Mouse (Mus musculus): ENCODE results near the gene Pbxip1. TPM values are rescaled to one million over a fixed set of nuclear protein-coding genes. Genes with fewer than 3 reads are reported as not detected.
"Not testable (repeated sequence)": the region's sequence is repeated elsewhere in the genome, so short reads cannot be mapped to it uniquely, and the experiment has no call there.

Gene Pbxip1
- polyA plus RNA-seq, 1 experiment from 2014 or later, result 27.3 TPM

DNA sequence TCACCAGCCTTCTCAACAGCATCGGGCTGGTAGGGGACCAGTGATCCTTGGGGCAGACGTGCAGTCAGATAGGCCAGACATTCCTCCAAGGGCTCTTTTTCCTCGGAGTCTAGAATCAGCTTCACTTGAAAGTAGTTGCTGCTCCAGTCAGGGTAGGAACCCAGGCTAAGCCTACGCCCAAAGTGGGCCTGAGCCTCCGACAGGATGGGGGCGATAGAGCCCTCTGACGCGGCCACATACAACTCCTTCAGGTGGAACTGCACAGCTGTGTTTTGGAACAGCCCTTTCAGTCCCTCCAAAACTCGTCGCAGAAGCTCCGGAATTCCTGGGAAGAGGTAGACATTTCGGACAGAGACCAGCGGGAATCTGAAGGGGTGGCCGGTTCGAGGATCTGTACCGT, 28.1 kb upstream of the Pbxip1 start:
- DNase-seq (ENCODE audit: low spot score), result no peak

DNA sequence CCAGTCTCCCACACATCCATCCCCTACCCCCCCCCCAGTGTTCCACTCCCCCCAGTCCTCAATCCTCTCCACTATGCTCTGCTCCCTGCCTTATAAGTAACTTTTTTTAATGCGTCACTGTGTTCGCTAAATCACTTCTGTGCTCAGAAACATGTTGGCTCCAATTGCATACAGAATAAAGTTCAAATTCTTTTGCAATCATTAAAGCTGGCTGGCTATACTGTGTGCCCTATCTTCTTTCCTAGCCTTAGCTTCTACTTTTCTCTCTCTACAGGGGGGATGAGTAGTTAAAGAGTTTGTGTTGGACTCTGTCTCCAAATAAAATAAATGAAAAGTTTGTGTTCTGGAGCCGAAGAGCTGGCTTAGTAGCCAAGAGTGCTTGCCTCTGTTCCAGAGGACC, 26.8 kb upstream of the Pbxip1 start:
- DNase-seq (ENCODE audit: low spot score), result no peak

DNA sequence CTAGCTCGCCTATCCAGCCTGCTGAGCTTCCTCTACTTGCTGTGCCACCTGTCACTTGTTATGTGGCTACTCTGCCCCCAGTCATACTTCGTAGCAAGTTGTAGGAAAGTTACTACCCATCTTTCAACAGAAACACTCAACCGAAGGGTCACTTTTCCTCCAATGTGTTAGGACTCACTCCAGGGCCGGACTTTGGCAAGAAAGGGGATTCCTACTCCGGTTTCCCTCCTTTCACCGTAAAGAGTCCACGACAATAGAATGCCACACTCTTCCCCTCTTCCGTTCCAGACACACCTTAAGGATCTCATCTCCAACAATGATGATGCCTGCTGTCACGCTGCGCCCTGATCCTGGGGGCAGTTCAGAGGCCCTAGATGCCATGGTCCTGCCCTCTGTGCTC, 25.6 kb upstream of the Pbxip1 start:
- DNase-seq (ENCODE audit: low spot score), result no peak

DNA sequence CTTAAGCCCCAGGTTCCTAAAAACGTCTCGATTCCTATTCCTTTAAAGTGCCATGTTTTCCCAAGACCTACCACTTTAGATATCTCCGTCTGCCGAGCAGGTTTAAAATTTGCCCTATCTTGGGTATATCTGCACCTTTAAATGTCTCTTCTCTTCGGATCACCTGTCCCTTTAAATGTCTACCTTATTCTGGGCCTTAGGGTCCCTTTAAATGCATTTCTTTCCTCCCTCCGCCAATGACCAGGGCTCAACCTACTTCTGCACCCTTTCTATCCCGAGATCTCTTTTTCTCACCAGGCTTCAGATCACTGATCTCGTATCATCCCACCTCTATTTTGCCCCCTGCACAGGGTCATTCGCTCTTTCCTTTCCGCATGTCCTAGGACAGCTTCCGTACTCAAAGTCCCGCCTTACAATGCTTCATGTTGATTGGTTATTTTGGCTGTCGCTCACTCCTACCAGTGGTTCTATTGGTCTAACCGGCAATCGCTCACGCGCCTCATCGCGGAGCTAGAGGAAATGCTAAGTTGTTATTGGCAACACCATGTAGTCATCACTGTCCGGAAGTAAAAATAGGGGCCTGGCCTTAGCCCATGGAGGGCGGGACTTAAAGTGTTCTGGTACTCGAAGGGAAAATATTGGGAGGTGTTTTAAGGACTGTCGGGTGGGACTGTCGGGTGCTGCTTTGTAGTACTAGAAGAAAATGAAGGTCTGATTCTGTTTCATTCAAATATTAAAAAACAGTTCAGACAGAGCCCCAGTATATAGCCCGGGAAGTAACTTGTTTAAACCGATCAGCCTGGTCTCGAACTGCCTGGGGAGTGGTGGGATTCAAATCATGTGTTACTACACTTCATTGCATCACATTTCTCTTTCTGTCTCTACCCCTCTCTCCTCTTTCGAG, 24.8 kb upstream of the Pbxip1 start, which contains the start of gene Flad1:
TSS of gene Flad1 (minus strand) at position 381 of the 904 bp plus-strand sequence.
- peak; percentile 99 for DNase-seq (ENCODE audit: low spot score)

DNA sequence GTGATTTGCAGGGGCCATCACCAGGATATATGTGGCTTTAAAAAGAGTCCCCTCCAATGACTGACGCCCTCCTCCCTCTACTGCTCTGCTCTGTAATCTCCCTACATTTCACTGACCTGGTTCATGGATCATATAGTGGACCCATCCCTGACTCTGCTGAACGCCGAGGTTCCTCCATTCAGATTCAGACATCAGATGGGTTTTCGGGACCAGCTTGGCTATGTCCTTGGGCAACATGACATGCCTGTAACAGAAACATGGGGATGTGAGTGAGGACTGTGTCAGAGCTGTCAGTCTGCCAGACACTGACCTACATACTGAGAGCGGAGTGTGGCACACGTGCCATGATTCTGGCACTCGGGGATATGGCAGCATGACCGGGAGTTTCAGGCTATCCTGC, 20.3 kb upstream of the Pbxip1 start:
- no peak for DNase-seq (ENCODE audit: low spot score)

DNA sequence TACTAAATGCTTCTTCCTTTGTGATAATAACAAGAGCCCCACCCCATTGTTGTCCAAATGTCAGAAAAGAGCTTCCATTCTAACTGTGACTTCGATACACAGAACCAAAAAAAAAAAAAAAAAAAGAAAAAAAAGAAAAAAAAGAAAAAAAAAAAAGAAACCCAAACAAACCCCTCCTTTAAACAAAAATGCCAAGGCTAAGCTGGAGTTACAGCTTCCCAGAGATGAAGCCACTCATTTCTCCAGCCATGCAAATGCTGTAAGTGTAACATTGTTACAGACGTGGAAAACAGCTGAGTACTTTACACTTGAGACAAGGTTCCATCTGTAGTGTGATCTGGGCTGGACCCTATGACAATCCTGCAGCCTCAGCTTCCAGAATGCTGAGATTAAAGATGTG, 19.4 kb upstream of the Pbxip1 start:
- no peak for DNase-seq (ENCODE audit: low spot score)

DNA sequence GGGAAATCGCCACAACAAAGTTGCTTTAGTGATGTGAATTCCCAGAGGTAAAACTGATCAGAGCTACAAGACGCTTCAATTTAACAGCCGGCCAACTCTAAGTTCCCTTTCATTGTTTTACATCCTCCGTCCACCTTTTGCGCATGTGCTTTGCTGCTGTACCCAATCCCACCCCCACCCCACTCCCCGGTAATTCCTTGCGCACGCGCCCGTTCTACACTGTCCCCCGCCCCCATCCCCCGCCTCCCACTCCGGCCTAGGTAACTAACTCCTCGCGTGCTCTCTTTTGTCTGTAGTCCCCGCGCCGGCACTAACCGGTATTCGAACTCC, 18.7 kb upstream of the Pbxip1 start:
- no peak for DNase-seq (ENCODE audit: low spot score)

DNA sequence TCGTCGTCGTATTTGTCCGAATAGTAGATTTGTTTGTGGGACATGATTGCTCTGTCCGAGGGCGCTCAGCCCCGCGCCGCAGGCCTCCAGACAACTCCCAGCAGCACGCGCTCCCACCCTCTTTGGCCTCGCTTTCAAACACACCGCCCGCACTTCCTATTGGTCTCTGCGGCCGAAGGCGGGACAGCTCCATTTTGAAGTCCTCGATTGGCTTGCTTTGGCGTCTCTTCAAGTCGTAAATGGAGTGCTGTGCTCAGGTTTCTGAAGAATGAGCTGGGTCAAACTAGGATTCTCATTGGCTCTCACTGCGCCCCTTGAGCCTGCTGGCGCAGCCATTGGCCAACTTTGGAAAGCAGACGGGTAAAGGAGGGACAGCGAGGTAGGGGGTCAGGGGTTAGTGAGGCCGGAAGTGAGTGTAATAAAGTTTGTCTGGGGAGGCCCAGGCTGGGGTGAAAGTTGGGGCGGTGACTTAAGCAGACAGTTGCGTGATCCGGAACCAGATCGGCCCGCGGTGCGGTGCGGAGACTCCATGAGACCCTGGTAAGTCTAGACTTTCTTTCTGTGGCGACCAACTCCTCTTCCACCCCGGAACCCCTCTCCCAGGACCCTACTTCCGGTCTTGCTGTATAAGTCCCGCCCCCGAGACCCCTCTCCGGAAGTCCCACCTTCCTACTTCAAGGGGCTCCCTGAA, 18.2 kb upstream of the Pbxip1 start, which contains the start of the genes Cks1b and Shc1:
TSS of gene Cks1b (minus strand) at position 214 of the 691 bp plus-strand sequence.
TSS of gene Shc1 (plus strand) at position 274 of the 691 bp plus-strand sequence.
- DNase-seq (ENCODE audit: low spot score), result peak; percentile 97

DNA sequence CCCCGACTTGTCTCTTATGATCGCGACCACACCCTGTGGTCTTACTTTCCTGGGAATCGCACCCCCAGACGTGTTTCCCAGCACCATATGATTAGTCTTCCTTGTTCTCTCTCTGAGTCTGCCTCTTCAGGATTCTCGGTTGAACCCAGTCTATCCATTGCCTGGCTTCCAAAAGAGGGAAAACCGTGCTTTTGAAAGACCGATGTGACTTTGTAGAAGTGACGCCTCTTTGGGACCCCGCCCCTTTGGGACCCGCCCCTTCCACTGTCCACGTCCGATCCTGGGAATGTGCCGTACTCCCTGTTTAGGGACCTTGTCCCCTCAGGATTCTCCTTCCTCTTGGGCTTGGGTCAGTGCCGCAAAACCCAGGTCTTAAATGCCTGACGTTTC, 17.6 kb upstream of the Pbxip1 start:
- DNase-seq (ENCODE audit: low spot score), result no peak

DNA sequence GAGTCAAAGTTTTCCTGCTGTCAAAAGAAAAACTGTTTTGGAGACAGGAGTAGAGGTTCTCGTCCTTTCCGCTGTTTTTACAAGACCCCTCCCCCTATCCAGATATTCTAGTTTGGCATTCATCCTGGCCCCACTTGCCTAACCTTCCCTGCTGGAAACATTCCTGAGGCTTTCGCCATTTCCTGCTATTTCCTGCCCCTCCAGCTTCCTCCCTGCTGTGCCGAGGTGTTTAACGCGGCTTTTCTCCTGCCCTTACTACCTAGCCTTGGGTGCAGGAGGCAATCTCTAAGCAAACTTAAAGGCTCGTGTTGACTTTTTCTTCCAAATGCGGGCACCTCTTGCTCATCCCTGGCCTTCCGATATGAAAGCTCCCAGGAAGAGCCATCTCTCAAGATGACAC, 16.9 kb upstream of the Pbxip1 start:
- no peak for DNase-seq (ENCODE audit: low spot score)

DNA sequence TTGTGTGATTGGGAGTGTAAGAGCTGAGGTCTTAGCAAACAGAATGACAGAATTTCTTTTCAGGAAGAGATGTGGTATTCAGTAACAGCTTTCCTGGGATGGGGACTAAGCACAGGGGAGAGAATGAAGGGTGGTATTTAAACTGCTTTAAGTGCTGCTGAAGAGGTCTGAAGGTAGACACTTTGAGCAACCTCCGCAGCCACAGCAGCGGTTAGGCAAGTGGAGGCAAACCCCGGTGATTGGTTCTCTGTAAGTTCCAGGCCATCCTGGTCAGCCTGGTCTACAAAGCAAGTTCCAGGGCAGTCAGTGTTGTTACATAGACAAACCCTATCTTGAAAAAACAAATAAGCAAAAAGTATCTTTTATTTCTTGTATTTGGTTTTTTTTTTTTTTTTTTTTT, 16.5 kb upstream of the Pbxip1 start:
- no peak for DNase-seq (ENCODE audit: low spot score)

DNA sequence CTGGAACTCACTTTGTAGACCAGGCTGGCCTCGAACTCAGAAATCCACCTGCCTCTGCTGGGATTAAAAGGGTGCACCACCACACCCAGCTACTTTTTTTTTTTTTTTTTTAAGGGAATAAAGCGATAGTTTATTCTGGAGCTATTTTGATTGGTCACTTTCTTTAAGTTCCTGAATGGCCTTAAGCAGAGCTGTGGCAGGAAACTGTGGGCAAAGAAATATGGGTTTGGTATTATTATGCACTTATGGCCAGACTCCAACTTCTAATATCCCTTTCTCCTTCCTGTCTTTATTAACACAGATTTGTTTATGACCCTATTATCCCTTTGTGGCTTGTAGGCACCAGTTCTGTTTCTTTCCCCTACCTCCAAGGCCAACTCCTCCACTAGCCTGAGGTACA, 16.1 kb upstream of the Pbxip1 start:
- no peak for DNase-seq (ENCODE audit: low spot score)

DNA sequence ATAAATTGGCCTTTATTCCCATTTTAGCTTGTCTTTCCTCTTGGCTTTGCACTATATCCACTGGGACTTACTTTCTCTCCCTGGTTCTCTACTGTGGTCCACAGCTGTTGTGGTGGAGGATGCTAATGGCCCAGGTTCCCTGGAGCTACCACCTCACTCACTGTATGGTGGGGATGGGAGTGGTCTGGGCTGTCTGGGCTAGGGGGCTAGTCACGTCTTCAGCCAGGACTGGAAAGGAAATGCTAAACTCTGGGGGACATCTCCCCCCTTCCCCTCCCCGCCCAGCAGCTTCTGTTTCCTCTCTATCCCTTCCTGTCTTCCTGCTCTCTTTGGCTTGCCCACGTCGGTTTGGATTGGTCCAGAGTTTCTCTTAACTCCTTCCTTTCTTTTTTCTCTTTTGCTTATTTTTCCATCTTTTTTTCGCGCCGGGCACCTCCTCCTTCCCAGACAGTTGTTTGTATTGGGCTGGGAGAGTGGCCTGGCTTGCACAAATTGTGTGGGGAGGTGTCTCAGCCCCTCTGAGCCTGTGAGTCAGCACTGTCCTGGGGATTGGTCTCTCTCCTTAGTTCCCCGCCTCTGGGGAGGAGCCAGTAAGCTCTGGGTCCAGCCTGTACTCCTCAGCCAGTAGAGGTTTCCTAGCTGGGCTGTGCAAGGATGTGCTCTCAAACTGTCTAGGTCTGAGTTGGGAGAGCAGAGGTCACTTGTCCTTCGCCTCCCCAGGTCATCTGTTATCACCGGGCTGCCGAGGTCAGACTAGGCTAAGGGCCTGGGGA, 15.3 kb upstream of the Pbxip1 start:
- DNase-seq (ENCODE audit: low spot score), result no peak

DNA sequence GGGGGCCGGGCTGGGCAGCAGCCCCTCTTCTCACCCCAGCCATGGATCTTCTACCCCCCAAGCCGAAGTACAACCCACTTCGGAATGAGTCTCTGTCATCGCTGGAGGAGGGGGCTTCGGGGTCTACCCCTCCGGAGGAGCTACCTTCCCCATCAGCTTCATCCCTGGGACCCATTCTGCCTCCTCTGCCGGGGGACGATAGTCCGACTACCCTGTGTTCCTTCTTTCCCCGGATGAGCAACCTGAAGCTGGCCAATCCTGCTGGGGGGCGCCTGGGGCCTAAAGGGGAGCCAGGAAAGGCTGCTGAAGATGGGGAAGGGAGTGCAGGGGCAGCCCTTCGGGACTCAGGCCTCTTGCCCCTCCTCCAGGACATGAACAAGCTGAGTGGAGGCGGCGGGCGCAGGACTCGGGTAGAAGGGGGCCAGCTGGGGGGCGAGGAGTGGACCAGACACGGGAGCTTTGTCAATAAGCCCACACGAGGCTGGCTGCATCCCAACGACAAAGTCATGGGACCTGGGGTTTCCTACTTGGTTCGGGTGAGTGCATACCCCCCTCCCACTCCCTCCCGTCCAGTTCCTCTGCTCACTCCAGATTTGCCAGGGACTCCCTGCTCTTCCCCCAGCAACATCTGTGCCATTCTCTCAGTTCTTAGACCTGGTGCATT, 14.6 kb upstream of the Pbxip1 start:
- DNase-seq (ENCODE audit: low spot score), result no peak

DNA sequence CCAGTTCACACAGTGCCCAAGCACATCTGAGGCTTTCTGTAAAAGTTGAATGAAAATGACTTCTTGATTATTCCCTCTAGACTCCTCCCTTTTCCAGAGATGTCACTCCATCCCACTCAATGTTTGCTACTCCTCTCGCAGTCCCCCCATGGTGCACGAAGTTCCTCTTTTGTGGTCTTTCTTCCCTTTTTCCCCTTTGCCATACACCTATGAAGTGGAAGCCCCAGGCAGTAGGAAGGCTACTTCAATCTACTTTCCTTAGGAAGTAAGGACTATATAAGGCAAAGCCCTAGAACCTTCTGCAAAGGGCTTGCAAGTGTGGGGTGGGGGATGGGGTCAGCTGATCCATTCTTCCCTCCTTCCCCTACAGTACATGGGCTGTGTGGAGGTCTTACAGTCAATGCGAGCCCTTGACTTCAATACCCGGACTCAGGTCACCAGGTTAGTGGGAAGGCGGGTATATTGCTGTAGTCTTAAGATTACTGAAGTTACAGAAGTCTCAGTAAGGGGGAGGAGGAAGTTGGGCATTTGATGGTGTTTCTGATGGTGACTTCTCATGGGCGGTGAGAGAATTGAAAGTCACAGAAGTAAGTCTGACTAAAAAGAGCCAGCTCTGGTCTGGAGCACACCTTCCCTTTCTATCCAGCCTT, 13.8 kb upstream of the Pbxip1 start:
- DNase-seq (ENCODE audit: low spot score), result no peak

DNA sequence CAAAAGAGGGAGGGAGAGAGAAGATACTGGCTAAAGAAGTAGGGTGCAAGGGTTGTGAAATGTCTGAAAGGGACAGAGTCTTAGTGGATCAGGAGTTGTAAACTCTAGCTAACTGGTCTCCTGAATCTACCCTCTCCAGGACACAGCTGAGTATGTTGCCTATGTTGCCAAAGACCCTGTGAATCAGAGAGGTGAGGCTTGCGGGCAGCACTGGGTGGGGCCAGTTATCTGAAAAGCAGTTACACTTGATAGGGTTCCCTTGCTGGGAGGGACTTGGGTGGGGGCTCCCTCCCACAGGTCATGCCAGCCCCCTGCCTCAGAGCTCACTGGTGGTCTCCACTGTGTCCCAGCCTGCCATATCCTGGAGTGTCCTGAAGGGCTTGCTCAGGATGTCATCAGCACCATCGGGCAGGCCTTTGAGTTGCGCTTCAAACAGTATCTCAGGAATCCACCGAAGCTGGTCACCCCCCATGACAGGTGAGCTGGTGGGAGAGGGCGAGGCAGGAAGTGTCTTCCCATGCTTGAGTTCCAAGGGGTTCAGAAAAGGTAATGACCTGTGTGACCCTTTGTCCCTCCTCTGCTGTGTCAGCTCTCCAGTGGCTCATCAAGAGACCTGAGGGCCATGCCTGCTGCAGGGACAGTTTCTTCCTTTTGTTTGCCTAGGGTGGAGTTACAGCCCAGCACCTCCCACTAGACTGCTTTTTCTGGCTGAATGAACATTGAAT, 11.9 kb upstream of the Pbxip1 start:
- DNase-seq (ENCODE audit: low spot score), result no peak

DNA sequence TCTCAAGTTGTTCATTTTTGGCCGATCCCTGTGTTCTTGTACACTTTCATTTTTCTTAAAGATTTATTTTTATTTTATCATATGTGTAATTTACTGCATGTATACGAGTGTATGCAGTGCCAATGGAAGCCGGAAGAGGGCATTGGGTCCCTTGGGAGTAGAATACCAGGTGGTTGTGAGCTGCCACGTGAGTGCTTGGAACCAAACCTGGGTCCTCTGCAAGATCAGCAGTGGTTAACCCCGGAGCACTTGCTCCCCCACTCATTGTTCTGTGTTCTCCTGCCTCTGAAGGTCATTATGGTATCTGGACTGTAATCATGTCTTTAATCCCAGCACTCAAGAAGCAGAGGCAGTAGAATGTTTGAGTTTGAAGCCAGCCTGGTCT, 11.4 kb upstream of the Pbxip1 start:
- no peak for DNase-seq (ENCODE audit: low spot score)

DNA sequence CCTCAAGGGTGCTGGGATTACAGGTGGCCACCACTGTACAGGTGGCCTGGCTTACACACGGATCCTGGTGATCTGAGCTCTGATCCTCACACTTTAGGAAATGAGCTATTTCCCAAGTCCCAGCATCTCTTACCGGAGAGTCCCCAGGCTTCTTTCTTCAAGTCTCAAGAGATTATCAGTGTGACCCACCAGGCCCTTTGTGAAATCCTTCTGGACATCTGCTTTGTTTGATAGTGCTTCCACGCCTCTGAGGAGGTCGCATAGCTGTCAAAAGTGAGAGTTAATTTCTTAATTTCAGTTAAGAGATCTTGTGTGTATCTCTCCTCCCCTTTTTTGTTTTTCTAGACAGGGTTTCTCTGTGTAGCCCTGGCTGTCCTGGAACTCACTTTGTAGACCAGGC, 10.6 kb upstream of the Pbxip1 start:
- no peak for DNase-seq (ENCODE audit: low spot score)

DNA sequence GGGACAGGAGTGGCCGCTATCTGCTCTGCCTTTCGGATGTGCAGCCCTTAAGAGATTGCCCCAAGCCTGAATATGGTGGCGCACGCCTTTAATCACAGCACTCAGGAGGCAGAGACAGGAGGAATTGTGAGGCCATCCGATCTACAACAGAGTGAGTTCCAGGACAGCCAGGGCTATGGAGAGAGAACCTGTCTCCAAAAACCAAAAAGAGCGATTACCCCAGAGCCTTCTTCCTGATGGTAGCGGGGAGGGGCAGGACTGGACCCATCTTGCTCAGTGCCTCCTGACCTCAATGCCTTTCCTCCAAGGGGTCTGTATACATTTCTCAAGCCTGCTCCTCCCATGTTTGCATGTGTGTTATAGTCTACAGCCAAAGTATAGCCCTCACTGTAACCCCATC, 7.5 kb upstream of the Pbxip1 start:
- not testable (repeated sequence) for DNase-seq (ENCODE audit: low spot score)

Data from thymus, postnatal 0 days (tissue).